Comparison of ENCODE assay signal across 10 mouse cellular contexts in genomic region chr4:117283271-117284191, GRCm38 (mm10). TPM values are rescaled to one million over a fixed set of nuclear protein-coding genes. Genes with fewer than 3 reads are reported as not detected.
DNase-seq lines count a peak whose midpoint lies in the region; ATAC-seq and TF ChIP-seq lines count a peak whose summit lies in the region.
"Had no signal": no experiment of that assay in that cellular context is flagged by ENCODE, and none has a peak within 500 bp of the region (broad histone marks: within the 10 kb centered on the region; RNA-seq: fewer than 3 reads in every experiment).

No protein-coding gene starts in this region.

- H3K79me2 ChIP-seq in myocyte (ENCODE audit: control insufficient read depth, insufficient read depth): peaks cover 9% of the 10 kb centered on the region

- no peak overlapping the region for H3ac ChIP-seq in myocyte (ENCODE audit: control insufficient read depth, insufficient read length)

- intact Hi-C loops in gastrocnemius, postnatal 14 days (cut with DNase I; ENCODE audit: low total_unique reads): no loop called here

- 0 out of 2 replicates have a peak, but pooled peaks cover 4% of the 10 kb centered on the region for H3K27me3 ChIP-seq in hindbrain, embryonic 13.5 days
- no peaks in the 10 kb centered on the region for H3K27me3 ChIP-seq in myocyte (ENCODE audit: control insufficient read depth, insufficient read depth, insufficient read length)
- H3K27me3 ChIP-seq: CH12.LX had no signal

- peak overlapping the region; percentile 53 for H3K9ac ChIP-seq in hindbrain, embryonic 13.5 days

- peaks cover 64% of the 10 kb centered on the region for H3K36me3 ChIP-seq in hindbrain, embryonic 13.5 days
- H3K36me3 ChIP-seq in myocyte (ENCODE audit: control insufficient read depth, insufficient read depth): peaks cover 18% of the 10 kb centered on the region

- ATAC-seq in hindbrain, embryonic 13.5 days (ENCODE audit: low FRiP score): 0 out of 2 replicates have a peak, but pooled peaks have one; percentile 21

- no peak overlapping the region for H3K4me3 ChIP-seq in hindbrain, embryonic 13.5 days
- no peak overlapping the region for H3K4me3 ChIP-seq in myocyte

- peak overlapping the region; percentile 81 for H3K27ac ChIP-seq in hindbrain, embryonic 13.5 days

- no peaks in the 10 kb centered on the region for H3K9me3 ChIP-seq in hindbrain, embryonic 13.5 days

- DNase-seq in gastrocnemius, postnatal 25 days: peak; percentile 65
- no peak for DNase-seq in gastrocnemius, postnatal 14 days
- peak; percentile 40 for DNase-seq in brain, adult 2 months (ENCODE audit: low read depth, low spot score)
- no peak for DNase-seq in frontal cortex, postnatal 14 days (ENCODE audit: low spot score in 2 of 2)
- DNase-seq in spleen, postnatal 14 days (ENCODE audit: low spot score in 2 of 2): no peak
- no peak for DNase-seq in kidney, adult 11 months
- DNase-seq: cerebellum, adult 8-10 months had no signal

- no peak for TF ChIP-seq POLR2A in myocyte (IDR thresholded peaks at IDR 0.05; ENCODE audit: insufficient read length, low read depth)

- 14% methylated on average over 22 of the region's 22 CpGs for WGBS in hindbrain, embryonic 13.5 days

- peaks cover 96% of the 10 kb centered on the region for H3K4me1 ChIP-seq in hindbrain, embryonic 13.5 days (replicated peaks)

- H3K4me2 ChIP-seq in hindbrain, embryonic 13.5 days: no peak overlapping the region
- H3K4me2 ChIP-seq in myocyte (ENCODE audit: low read depth): peak overlapping the region; percentile 19

TF ChIP-seq in myocyte, 11 proteins besides CTCF, POLR2A, EP300 and RAD21:
- TF ChIP-seq REST (IDR thresholded peaks at IDR 0.05; ENCODE audit: insufficient read depth, insufficient read length) (no peak), TCF12 (IDR thresholded peaks at IDR 0.05; ENCODE audit: insufficient read depth, poor library complexity, severe bottlenecking) (peak; percentile 94), MYOD1 (IDR thresholded peaks at IDR 0.05; ENCODE audit: control insufficient read depth in 1 of 3, insufficient read length in 2 of 3, low read depth in 2 of 3) (peak; percentile 54 to 92 (median 79)), E2F4 (IDR thresholded peaks at IDR 0.05; ENCODE audit: insufficient read depth) (no peak), SRF (IDR thresholded peaks at IDR 0.05; ENCODE audit: control insufficient read depth, insufficient read length, low read depth) (no peak), POLR2AphosphoS2 (IDR thresholded peaks at IDR 0.05; ENCODE audit: insufficient read length, low read depth) (no peak), USF1 (IDR thresholded peaks at IDR 0.05; ENCODE audit: low read depth) (no peak), TCF3 (IDR thresholded peaks at IDR 0.05; ENCODE audit: insufficient read length, low read depth) (peak; percentile 76), MYOG (IDR thresholded peaks at IDR 0.05; ENCODE audit: control insufficient read depth in 1 of 3, insufficient read depth in 1 of 3, insufficient read length in 2 of 3, low read depth in 2 of 3) (peak; percentile 72 to 98 (median 91)), CEBPB (IDR thresholded peaks at IDR 0.05; ENCODE audit: insufficient read depth, poor library complexity, severe bottlenecking) (no peak), MAX (IDR thresholded peaks at IDR 0.05; ENCODE audit: low read depth) (no peak)

RNA-seq across cellular contexts. Expression of gene Armh1, which starts 31.6 kb away (rescaled TPM):
- total RNA-seq in gastrocnemius, postnatal 25 days (2021): not detected
- total RNA-seq in gastrocnemius, postnatal 14 days (2021): not detected
- polyA plus RNA-seq in hindbrain, embryonic 13.5 days (2015; fragmentation: Nextera tagmentation; extraction: Ambion mirVana): 0.97 and 1.1 TPM in 2 replicates
- polyA plus RNA-seq in myocyte (2012; fragmentation: generic; extraction: Trizol): not detected
- total RNA-seq: CH12.LX had no signal

RNA-seq across cellular contexts. Expression of gene Tmem53, which starts 31.8 kb away (rescaled TPM):
- total RNA-seq in gastrocnemius, postnatal 25 days (2021): 1 to 10 TPM; 3.4 to 6.6 TPM
- total RNA-seq in gastrocnemius, postnatal 14 days (2021): 1 to 10 TPM; 4.0 to 5.9 TPM
- 8.5 and 10.9 TPM in 2 replicates for polyA plus RNA-seq in hindbrain, embryonic 13.5 days (2015; fragmentation: Nextera tagmentation; extraction: Ambion mirVana)
- 12.7 TPM for polyA plus RNA-seq in myocyte (2012; fragmentation: generic; extraction: Trizol)

Comparison
In these comparisons a context has a peak if more than half of its experiments do, and no peak if none do; other contexts are left out.
1. DNase-seq: peak in gastrocnemius, postnatal 25 days (single experiment) and brain, adult 2 months (single experiment); none in gastrocnemius, postnatal 14 days (single experiment), frontal cortex, postnatal 14 days (0 of 2), spleen, postnatal 14 days (0 of 2) and kidney, adult 11 months (single experiment).